Mouse (Mus musculus) thymus, adult 18-20 months (tissue): ENCODE measurements around the gene Kcnrg.
"Not testable (repeated sequence)": the region's sequence is repeated elsewhere in the genome, so short reads cannot be mapped to it uniquely, and the experiment has no call there.

Source experiments
- DNase-seq, 2 experiments: peaks; one replicate each; pipeline ENCODE4 v3.0.0; 2022; ENCODE audit warnings: mixed read lengths in 2 of 2

Gene Kcnrg

GRCm38 (mm10) chr14:61607157-61607556, at the start of gene Kcnrg:
Gene Kcnrg, plus strand, starts transcription at chr14:61607457.
- no peak for DNase-seq

GRCm38 (mm10) chr14:61558901-61559300, 48.4 kb upstream of the Kcnrg start:
- no peak for DNase-seq

GRCm38 (mm10) chr14:61559856-61560255, 47.4 kb upstream of the Kcnrg start:
- DNase-seq: no peak

- not testable (repeated sequence) for DNase-seq
Measured at GRCm38 (mm10) chr14:61566211-61566610, 41.0 kb upstream of the Kcnrg start.

GRCm38 (mm10) chr14:61569344-61569743, 37.9 kb upstream of the Kcnrg start:
- no peak for DNase-seq

- DNase-seq: peak; percentile 50 to 53
Measured at GRCm38 (mm10) chr14:61571366-61571765, 35.9 kb upstream of the Kcnrg start.

- DNase-seq: no peak
Measured at GRCm38 (mm10) chr14:61572131-61572530, 35.1 kb upstream of the Kcnrg start.

GRCm38 (mm10) chr14:61575066-61575465, 32.2 kb upstream of the Kcnrg start:
- DNase-seq: no peak

- DNase-seq: no peak
Measured at GRCm38 (mm10) chr14:61575941-61576340, 31.3 kb upstream of the Kcnrg start.

GRCm38 (mm10) chr14:61589288-61590065, 17.8 kb upstream of the Kcnrg start:
- DNase-seq: no peak

GRCm38 (mm10) chr14:61596719-61597426, 10.4 kb upstream of the Kcnrg start:
- DNase-seq: no peak

GRCm38 (mm10) chr14:61597968-61598367, 9.3 kb upstream of the Kcnrg start, which contains the start of gene Trim13:
Gene Trim13, plus strand, starts transcription at chr14:61598247.
- no peak for DNase-seq

GRCm38 (mm10) chr14:61599057-61599806, 8.0 kb upstream of the Kcnrg start:
- peak; percentile 78 to 85 for DNase-seq

GRCm38 (mm10) chr14:61601348-61601747, 5.9 kb upstream of the Kcnrg start:
- DNase-seq: no peak

- DNase-seq: no peak
Measured at GRCm38 (mm10) chr14:61603069-61603755, 4.0 kb upstream of the Kcnrg start.

GRCm38 (mm10) chr14:61604081-61604480, 3.2 kb upstream of the Kcnrg start:
- no peak for DNase-seq

- not testable (repeated sequence) for DNase-seq
Measured at GRCm38 (mm10) chr14:61606088-61606487, 1.2 kb upstream of the Kcnrg start.

- DNase-seq: no peak
Measured at GRCm38 (mm10) chr14:61611766-61612165, 4.5 kb downstream of the Kcnrg start.

- DNase-seq: no peak
Measured at GRCm38 (mm10) chr14:61613319-61613718, 6.1 kb downstream of the Kcnrg start.

- DNase-seq: no peak
Measured at GRCm38 (mm10) chr14:61620371-61620770, 13.1 kb downstream of the Kcnrg start.

GRCm38 (mm10) chr14:61635969-61636368, 28.7 kb downstream of the Kcnrg start:
- DNase-seq: no peak

GRCm38 (mm10) chr14:61642668-61643067, 35.4 kb downstream of the Kcnrg start:
- DNase-seq: no peak

GRCm38 (mm10) chr14:61645547-61645946, 38.3 kb downstream of the Kcnrg start:
- DNase-seq: no peak
